Mouse (Mus musculus): ENCODE data around the gene Scgn. TPM values are rescaled to one million over a fixed set of nuclear protein-coding genes. Genes with fewer than 3 reads are reported as not detected.

The Scgn gene
- polyA plus RNA-seq, 1 experiment = not detected

GRCm38 (mm10) chr13:23994756-23995155 lies 3.7 kb upstream of the Scgn start:
- H3K36me3 ChIP-seq (replicated peaks; ENCODE audit: low read length) = no peaks in the 10 kb centered on the region
- peaks cover 4% of the 10 kb centered on the region; the same call in 1 of the 2 replicates for H3K4me1 ChIP-seq
- peaks cover 45% of the 10 kb centered on the region for H3K27me3 ChIP-seq (replicated peaks)
- TF ChIP-seq GATA1 (IDR thresholded peaks at IDR 0.05; ENCODE audit: borderline replicate concordance, low read length) (no peak), FLI1 (IDR thresholded peaks at IDR 0.05; ENCODE audit: low read length) (no peak)
- H3K9me3 ChIP-seq = no peaks in the 10 kb centered on the region
- H3K4me3 ChIP-seq (replicated peaks) = no peak overlapping the region

GRCm38 (mm10) chr13:23994024-23994423 lies 3.0 kb upstream of the Scgn start:
- H3K9me3 ChIP-seq = no peaks in the 10 kb centered on the region
- peaks cover 4% of the 10 kb centered on the region; the same call in 1 of the 2 replicates for H3K4me1 ChIP-seq
- no peaks in the 10 kb centered on the region for H3K36me3 ChIP-seq (replicated peaks; ENCODE audit: low read length)
- no peak for TF ChIP-seq GATA1 (IDR thresholded peaks at IDR 0.05; ENCODE audit: borderline replicate concordance, low read length)
- no peak for TF ChIP-seq FLI1 (IDR thresholded peaks at IDR 0.05; ENCODE audit: low read length)
- H3K4me3 ChIP-seq (replicated peaks) = no peak overlapping the region
- peaks cover 45% of the 10 kb centered on the region for H3K27me3 ChIP-seq (replicated peaks)

GRCm38 (mm10) chr13:23990451-23990850 lies 563 bp downstream of the Scgn start:
- peaks cover 46% of the 10 kb centered on the region for H3K27me3 ChIP-seq (replicated peaks)
- no peak for TF ChIP-seq GATA1 (IDR thresholded peaks at IDR 0.05; ENCODE audit: borderline replicate concordance, low read length)
- TF ChIP-seq FLI1 (IDR thresholded peaks at IDR 0.05; ENCODE audit: low read length) = no peak
- no peaks in the 10 kb centered on the region for H3K9me3 ChIP-seq
- no peaks in the 10 kb centered on the region for H3K36me3 ChIP-seq (replicated peaks; ENCODE audit: low read length)
- H3K4me3 ChIP-seq (replicated peaks) = no peak overlapping the region
- peaks cover 4% of the 10 kb centered on the region; the same call in 1 of the 2 replicates for H3K4me1 ChIP-seq

- Histone ChIP-seq H3K36me3 (replicated peaks; ENCODE audit: low read length) (no peaks in the 10 kb centered on the region), H3K4me3 (replicated peaks) (no peak overlapping the region), H3K4me1 (no peaks in the 10 kb centered on the region), H3K27me3 (replicated peaks) (peaks cover 14% of the 10 kb centered on the region), H3K9me3 (no peaks in the 10 kb centered on the region)
- TF ChIP-seq FLI1 (IDR thresholded peaks at IDR 0.05; ENCODE audit: low read length) = no peak
- TF ChIP-seq GATA1 (IDR thresholded peaks at IDR 0.05; ENCODE audit: borderline replicate concordance, low read length) = no peak
Observed at GRCm38 (mm10) chr13:23985130-23985529, 5.9 kb downstream of the Scgn start.

- Histone ChIP-seq H3K4me1 (no peaks in the 10 kb centered on the region), H3K36me3 (replicated peaks; ENCODE audit: low read length) (no peaks in the 10 kb centered on the region), H3K9me3 (peaks cover 9% of the 10 kb centered on the region; the same call in 1 of the 2 replicates), H3K4me3 (replicated peaks) (no peak overlapping the region), H3K27me3 (replicated peaks) (peaks cover 16% of the 10 kb centered on the region)
- TF ChIP-seq FLI1 (IDR thresholded peaks at IDR 0.05; ENCODE audit: low read length) (no peak), GATA1 (IDR thresholded peaks at IDR 0.05; ENCODE audit: borderline replicate concordance, low read length) (no peak)
Observed at GRCm38 (mm10) chr13:23972271-23972670, 18.7 kb downstream of the Scgn start.

- H3K4me1 ChIP-seq = no peaks in the 10 kb centered on the region
- H3K4me3 ChIP-seq (replicated peaks) = no peak overlapping the region
- peaks cover 17% of the 10 kb centered on the region for H3K27me3 ChIP-seq (replicated peaks)
- H3K9me3 ChIP-seq = peaks cover 10% of the 10 kb centered on the region; the same call in 1 of the 2 replicates
- H3K36me3 ChIP-seq (replicated peaks; ENCODE audit: low read length) = no peaks in the 10 kb centered on the region
- TF ChIP-seq FLI1 (IDR thresholded peaks at IDR 0.05; ENCODE audit: low read length) = no peak
- TF ChIP-seq GATA1 (IDR thresholded peaks at IDR 0.05; ENCODE audit: borderline replicate concordance, low read length) = no peak
Observed at GRCm38 (mm10) chr13:23971870-23972269, 19.1 kb downstream of the Scgn start.

- peaks cover 10% of the 10 kb centered on the region; the same call in 1 of the 2 replicates for H3K9me3 ChIP-seq
- H3K27me3 ChIP-seq (replicated peaks) = peaks cover 5% of the 10 kb centered on the region
- no peak for TF ChIP-seq FLI1 (IDR thresholded peaks at IDR 0.05; ENCODE audit: low read length)
- TF ChIP-seq GATA1 (IDR thresholded peaks at IDR 0.05; ENCODE audit: borderline replicate concordance, low read length) = no peak
- no peak overlapping the region for H3K4me3 ChIP-seq (replicated peaks)
- no peaks in the 10 kb centered on the region for H3K36me3 ChIP-seq (replicated peaks; ENCODE audit: low read length)
- H3K4me1 ChIP-seq = peaks cover 11% of the 10 kb centered on the region
Observed at GRCm38 (mm10) chr13:23964909-23965308, 26.1 kb downstream of the Scgn start.

GRCm38 (mm10) chr13:23959776-23960175 lies 31.2 kb downstream of the Scgn start:
- no peak for TF ChIP-seq GATA1 (IDR thresholded peaks at IDR 0.05; ENCODE audit: borderline replicate concordance, low read length)
- no peak for TF ChIP-seq FLI1 (IDR thresholded peaks at IDR 0.05; ENCODE audit: low read length)

GRCm38 (mm10) chr13:23950928-23951327 lies 40.1 kb downstream of the Scgn start:
- H3K9me3 ChIP-seq = no peaks in the 10 kb centered on the region
- no peaks in the 10 kb centered on the region for H3K36me3 ChIP-seq (replicated peaks; ENCODE audit: low read length)
- peaks cover 33% of the 10 kb centered on the region for H3K27me3 ChIP-seq (replicated peaks)
- TF ChIP-seq GATA1 (IDR thresholded peaks at IDR 0.05; ENCODE audit: borderline replicate concordance, low read length) = no peak
- peaks cover 3% of the 10 kb centered on the region; the same call in 1 of the 2 replicates for H3K4me1 ChIP-seq
- H3K4me3 ChIP-seq (replicated peaks) = no peak overlapping the region

More at GRCm38 (mm10) chr13:23959776-23960175, 31.2 kb downstream of the Scgn start:
- Histone ChIP-seq H3K4me1 (peaks cover 11% of the 10 kb centered on the region), H3K27me3 (replicated peaks) (peaks cover 4% of the 10 kb centered on the region), H3K36me3 (replicated peaks; ENCODE audit: low read length) (no peaks in the 10 kb centered on the region), H3K9me3 (peaks cover 7% of the 10 kb centered on the region), H3K4me3 (replicated peaks) (no peak overlapping the region)

GRCm38 (mm10) chr13:23949484-23950246 lies 41.3 kb downstream of the Scgn start:
- peaks cover 36% of the 10 kb centered on the region for H3K27me3 ChIP-seq (replicated peaks)
- peaks cover 3% of the 10 kb centered on the region; the same call in 1 of the 2 replicates for H3K4me1 ChIP-seq
- H3K36me3 ChIP-seq (replicated peaks; ENCODE audit: low read length) = no peaks in the 10 kb centered on the region
- no peaks in the 10 kb centered on the region for H3K9me3 ChIP-seq
- no peak for TF ChIP-seq FLI1 (IDR thresholded peaks at IDR 0.05; ENCODE audit: low read length)
- TF ChIP-seq GATA1 (IDR thresholded peaks at IDR 0.05; ENCODE audit: borderline replicate concordance, low read length) = no peak
- no peak overlapping the region for H3K4me3 ChIP-seq (replicated peaks)

All from megakaryocyte, embryonic 14.5 days (primary cell).